Mouse (Mus musculus) myocyte (in vitro differentiated cells): ENCODE results near the gene Dlg2.

Source experiments
- CEBPB ChIP-seq: IDR thresholded peaks from 2 replicates; pipeline ENCODE4 v1.6.1; 2011; ENCODE audit warnings: mild to moderate bottlenecking, moderate library complexity; ENCODE audit not compliant: poor library complexity, insufficient read depth, severe bottlenecking
- E2F4 ChIP-seq: IDR thresholded peaks from one replicate; pipeline ENCODE4 v1.6.1; 2011; ENCODE audit warnings: mild to moderate bottlenecking, control low read depth, moderate library complexity; ENCODE audit not compliant: insufficient read depth
- MAX ChIP-seq: IDR thresholded peaks from one replicate; pipeline ENCODE4 v1.6.1; 2011; ENCODE audit warnings: low read depth, mild to moderate bottlenecking, control low read depth
- MYOD1 ChIP-seq, 3 experiments: IDR thresholded peaks; one replicate each; pipeline ENCODE4 v1.6.1; 2011; ENCODE audit warnings: control low read depth in 2 of 3, low read depth in 2 of 3, mild to moderate bottlenecking in 2 of 3, moderate library complexity in 1 of 3; ENCODE audit not compliant: insufficient read length in 2 of 3, control insufficient read depth in 1 of 3
- MYOG ChIP-seq, 3 experiments: IDR thresholded peaks; one replicate each; pipeline ENCODE4 v1.6.1; 2011; ENCODE audit warnings: control low read depth in 2 of 3, low read depth in 2 of 3, mild to moderate bottlenecking in 2 of 3; ENCODE audit not compliant: insufficient read length in 2 of 3, control insufficient read depth in 1 of 3, insufficient read depth in 1 of 3
- POLR2A ChIP-seq: IDR thresholded peaks from one replicate; pipeline ENCODE4 v1.6.1; 2011; ENCODE audit warnings: low read depth, mild to moderate bottlenecking, control low read depth, moderate library complexity; ENCODE audit not compliant: insufficient read length
- POLR2AphosphoS2 ChIP-seq: IDR thresholded peaks from one replicate; pipeline ENCODE4 v1.6.1; 2011; ENCODE audit warnings: low read depth, control low read depth; ENCODE audit not compliant: insufficient read length
- REST ChIP-seq: IDR thresholded peaks from one replicate; pipeline ENCODE4 v1.6.1; 2011; ENCODE audit warnings: mild to moderate bottlenecking, control low read depth, moderate library complexity; ENCODE audit not compliant: insufficient read depth, insufficient read length
- SRF ChIP-seq: IDR thresholded peaks from one replicate; pipeline ENCODE4 v1.6.1; 2011; ENCODE audit warnings: low read depth; ENCODE audit not compliant: control insufficient read depth, insufficient read length
- TCF12 ChIP-seq: IDR thresholded peaks from one replicate; pipeline ENCODE4 v1.6.1; 2011; ENCODE audit warnings: mild to moderate bottlenecking, control low read depth; ENCODE audit not compliant: poor library complexity, insufficient read depth, severe bottlenecking
- TCF3 ChIP-seq: IDR thresholded peaks from one replicate; pipeline ENCODE4 v1.6.1; 2011; ENCODE audit warnings: low read depth, control low read depth; ENCODE audit not compliant: insufficient read length
- USF1 ChIP-seq: IDR thresholded peaks from one replicate; pipeline ENCODE4 v1.6.1; 2011; ENCODE audit warnings: low read depth, mild to moderate bottlenecking, control low read depth, moderate library complexity

- TF ChIP-seq POLR2A, result no peak
- TF ChIP-seq USF1, result no peak
- TF ChIP-seq MAX, result no peak
- TF ChIP-seq MYOG (IDR thresholded peaks at IDR 0.05; ENCODE audit: control insufficient read depth in 1 of 3, insufficient read depth in 1 of 3, insufficient read length in 2 of 3, low read depth in 2 of 3), result no peak
- TF ChIP-seq TCF12, result no peak
- TF ChIP-seq POLR2AphosphoS2, result no peak
- no peak for TF ChIP-seq REST
- no peak for TF ChIP-seq CEBPB
- TF ChIP-seq E2F4, result no peak
- no peak for TF ChIP-seq TCF3
- no peak for TF ChIP-seq MYOD1 (IDR thresholded peaks at IDR 0.05; ENCODE audit: control insufficient read depth in 1 of 3, insufficient read length in 2 of 3, low read depth in 2 of 3)
- no peak for TF ChIP-seq SRF
Measured at GRCm38 (mm10) chr7:92044966-92045365, 1568.5 kb downstream of the Dlg2 start.
